ENCODE assay signal across 7 mouse cellular contexts in genomic region chr12:102579041-102579440, GRCm38 (mm10). TPM values are rescaled to one million over a fixed set of nuclear protein-coding genes. Genes with fewer than 3 reads are reported as not detected.
DNase-seq lines count a peak whose midpoint lies in the region; ATAC-seq and TF ChIP-seq lines count a peak whose summit lies in the region.

No protein-coding gene starts in this region.

- peak; percentile 59 for DNase-seq in R1 (ENCODE audit: low read depth, low spot score)
- DNase-seq in cerebellum, postnatal 10 days = peak; percentile 91 to 92
- DNase-seq in gastrocnemius, adult 2 months = peak; percentile 87
- peak; percentile 43 for DNase-seq in kidney, adult 11 months
- DNase-seq in limb, embryonic 11.5 days (ENCODE audit: low spot score) = peak; percentile 84
- peak; percentile 73 for DNase-seq in midbrain, postnatal 0 days (ENCODE audit: low spot score)
- peak; percentile 22 to 67 for DNase-seq in spleen, adult 2 months (ENCODE audit: low read depth in 1 of 2, low spot score in 2 of 2)

- H3K36me3 ChIP-seq in limb, embryonic 11.5 days (ENCODE audit: control insufficient read depth, insufficient read depth, low read length) = no peaks in the 10 kb centered on the region
- peaks cover 19% of the 10 kb centered on the region for H3K36me3 ChIP-seq in midbrain, postnatal 0 days (ENCODE audit: insufficient read depth, low read length)
- H3K36me3 ChIP-seq in spleen, adult 2 months (ENCODE audit: control insufficient read depth, insufficient read depth, low read length) = peaks cover 25% of the 10 kb centered on the region

- H3K4me1 ChIP-seq in limb, embryonic 11.5 days (ENCODE audit: control insufficient read depth, insufficient read depth, low read length) = no peaks in the 10 kb centered on the region
- H3K4me1 ChIP-seq in midbrain, postnatal 0 days (ENCODE audit: insufficient read depth, low read length) = no peaks in the 10 kb centered on the region
- H3K4me1 ChIP-seq in spleen, adult 2 months (ENCODE audit: control insufficient read depth, insufficient read depth, insufficient read length) = peaks cover 4% of the 10 kb centered on the region; the same call in 1 of the 2 replicates

- H3K4me2 ChIP-seq in limb, embryonic 11.5 days (ENCODE audit: low read depth, severe bottlenecking) = no peak overlapping the region
- no peak overlapping the region for H3K4me2 ChIP-seq in midbrain, postnatal 0 days (ENCODE audit: low read depth, low read length, poor library complexity, severe bottlenecking)

- no peak for TF ChIP-seq POLR2A in spleen, adult 2 months (IDR thresholded peaks at IDR 0.05; ENCODE audit: low read depth, low read length)

- H3K27me3 ChIP-seq in limb, embryonic 11.5 days (ENCODE audit: control insufficient read depth, insufficient read depth, low read length) = no peaks in the 10 kb centered on the region
- no peaks in the 10 kb centered on the region for H3K27me3 ChIP-seq in midbrain, postnatal 0 days (ENCODE audit: insufficient read depth, low read length)
- no peaks in the 10 kb centered on the region for H3K27me3 ChIP-seq in spleen, adult 2 months (ENCODE audit: control insufficient read depth, insufficient read depth, low read length)

- H3K9ac ChIP-seq in limb, embryonic 11.5 days (ENCODE audit: low read length) = no peak overlapping the region
- no peak overlapping the region for H3K9ac ChIP-seq in midbrain, postnatal 0 days (replicated peaks; ENCODE audit: low read length, poor library complexity, severe bottlenecking)

- no peaks in the 10 kb centered on the region for H3K9me3 ChIP-seq in limb, embryonic 11.5 days (ENCODE audit: control insufficient read depth, low read length)
- no peaks in the 10 kb centered on the region for H3K9me3 ChIP-seq in midbrain, postnatal 0 days (ENCODE audit: low read length)

- WGBS in limb, embryonic 11.5 days = 74% methylated on average over 6 of the region's 6 CpGs
- 61% methylated on average over 6 of the region's 6 CpGs for WGBS in midbrain, postnatal 0 days
- WGBS in spleen, adult 2 months = 61% methylated on average over 6 of the region's 6 CpGs

- H3K4me3 ChIP-seq in gastrocnemius, adult 2 months = no peak overlapping the region
- no peak overlapping the region for H3K4me3 ChIP-seq in limb, embryonic 11.5 days (ENCODE audit: low read depth, low read length)
- H3K4me3 ChIP-seq in midbrain, postnatal 0 days (ENCODE audit: low read depth, low read length) = no peak overlapping the region
- no peak overlapping the region for H3K4me3 ChIP-seq in spleen, adult 2 months (ENCODE audit: extremely low read depth, insufficient read depth, insufficient read length)

- TF ChIP-seq CTCF in gastrocnemius, adult 2 months (IDR thresholded peaks at IDR 0.05) = peak; percentile 88
- peak; percentile 83 for TF ChIP-seq CTCF in midbrain, postnatal 0 days (IDR thresholded peaks at IDR 0.05)
- TF ChIP-seq CTCF in spleen, adult 2 months (IDR thresholded peaks at IDR 0.05; ENCODE audit: extremely low read depth, insufficient read depth, insufficient read length, insufficient replicate concordance) = peak; percentile 92

- no peak overlapping the region for H3K27ac ChIP-seq in gastrocnemius, adult 2 months
- H3K27ac ChIP-seq in limb, embryonic 11.5 days (replicated peaks; ENCODE audit: low read depth, low read length) = no peak overlapping the region
- H3K27ac ChIP-seq in midbrain, postnatal 0 days (ENCODE audit: low read depth, low read length) = no peak overlapping the region
- H3K27ac ChIP-seq in spleen, adult 2 months (ENCODE audit: insufficient read depth, low read length) = no peak overlapping the region

- no peak for ATAC-seq in limb, embryonic 11.5 days (ENCODE audit: insufficient number of reproducible peaks, low FRiP score, low TSS enrichment, low read depth)
- ATAC-seq in midbrain, postnatal 0 days (ENCODE audit: low FRiP score) = no peak

- intact Hi-C loops in gastrocnemius, adult 2 months (cut with DNase I) = loop anchor here (1.0 kb wide), 2 partner anchors 129 to 140 kb away; no protein-coding TSS in a partner anchor

RNA-seq across cellular contexts. Expression of gene Chga, which starts 24.3 kb away (rescaled TPM):
- total RNA-seq in gastrocnemius, adult 2 months (2021) = not detected
- polyA plus RNA-seq in limb, embryonic 11.5 days (2014; fragmentation: Nextera tagmentation; extraction: Ambion mirVana) = 0.20 and 0.23 TPM in 2 replicates
- total RNA-seq in midbrain, postnatal 0 days (2014; rRNA removed) = 148 and 168 TPM in 2 replicates
- polyA plus RNA-seq in midbrain, postnatal 0 days (2015; fragmentation: Nextera tagmentation; extraction: Ambion mirVana) = 257 and 272 TPM in 2 replicates
- polyA plus RNA-seq in spleen, adult 2 months (2012; rRNA removed) = 0.12 TPM in 1 of 2 replicates, not detected in the other

Comparison
In these comparisons a context has a peak if more than half of its experiments do, and no peak if none do; other contexts are left out.
1. RNA of gene Chga, which starts 24.3 kb away (polyA plus RNA-seq): 257 to 272 TPM in midbrain, postnatal 0 days; 0.20 to 0.23 TPM in limb, embryonic 11.5 days and 0.12 TPM in spleen, adult 2 months; every median in the first group is over 100 times any median in the second.
2. Peak in every context shown above with its lines, with median percentiles within 50 percentile points of each other: DNase-seq and CTCF ChIP-seq.